Mouse (Mus musculus): ENCODE measurements around the gene Gm21994. TPM values are rescaled to one million over a fixed set of nuclear protein-coding genes. Genes with fewer than 3 reads are reported as not detected.
"Not testable (repeated sequence)": the region's sequence is repeated elsewhere in the genome, so short reads cannot be mapped to it uniquely, and the experiment has no call there.

Gm21994 gene
- 1.8 and 2.7 TPM in 2 replicates for polyA plus RNA-seq (2014; fragmentation: Nextera tagmentation; extraction: Ambion mirVana)

GRCm38 (mm10) chr2:150255491-150255890 is at the start of gene Gm21994:
Gene Gm21994, minus strand, starts transcription at chr2:150255591.
- not testable (repeated sequence) for H3K4me2 ChIP-seq; ATAC-seq (replicated peaks; ENCODE audit: insufficient number of reproducible peaks, low FRiP score, low TSS enrichment); H3K9ac ChIP-seq (ENCODE audit: low read depth, low read length); H3K9me3 ChIP-seq (replicated peaks; ENCODE audit: control insufficient read depth, low read length); H3K4me1 ChIP-seq (ENCODE audit: control insufficient read depth, insufficient read depth, low read length); H3K36me3 ChIP-seq (ENCODE audit: control insufficient read depth, insufficient read depth, low read length); H3K27ac ChIP-seq (ENCODE audit: low read depth, low read length); H3K4me3 ChIP-seq (ENCODE audit: low read depth, low read length); H3K27me3 ChIP-seq (ENCODE audit: control insufficient read depth, insufficient read depth, low read length)
- 62% methylated on average over 2 of the region's 2 CpGs for WGBS (ENCODE audit: insufficient replicate concordance)

- H3K4me3 ChIP-seq (ENCODE audit: low read depth, low read length): no peak overlapping the region
- no peaks in the 10 kb centered on the region for H3K36me3 ChIP-seq (ENCODE audit: control insufficient read depth, insufficient read depth, low read length)
- no peaks in the 10 kb centered on the region for H3K27me3 ChIP-seq (ENCODE audit: control insufficient read depth, insufficient read depth, low read length)
- no peak overlapping the region for H3K9ac ChIP-seq (ENCODE audit: low read depth, low read length)
- 45% methylated on average over 1 of the region's 1 CpGs for WGBS (ENCODE audit: insufficient replicate concordance)
- no peak overlapping the region for H3K27ac ChIP-seq (ENCODE audit: low read depth, low read length)
- peaks cover 4% of the 10 kb centered on the region for H3K9me3 ChIP-seq (replicated peaks; ENCODE audit: control insufficient read depth, low read length)
- no peak for ATAC-seq (replicated peaks; ENCODE audit: insufficient number of reproducible peaks, low FRiP score, low TSS enrichment)
- H3K4me1 ChIP-seq (ENCODE audit: control insufficient read depth, insufficient read depth, low read length): no peaks in the 10 kb centered on the region
- H3K4me2 ChIP-seq: no peak overlapping the region
These were observed 43.7 kb upstream of the Gm21994 start for GRCm38 (mm10) chr2:150299096-150299495.

- 70% methylated on average over 6 of the region's 6 CpGs for WGBS (ENCODE audit: insufficient replicate concordance)
These were observed 38.3 kb upstream of the Gm21994 start for GRCm38 (mm10) chr2:150293669-150294068.

GRCm38 (mm10) chr2:150257291-150257690 is 1.9 kb upstream of the Gm21994 start, which contains the start of gene Gm14124:
Gene Gm14124, plus strand, starts transcription at chr2:150257517.
- not testable (repeated sequence) for H3K9ac ChIP-seq (ENCODE audit: low read depth, low read length); H3K4me2 ChIP-seq; H3K4me1 ChIP-seq (ENCODE audit: control insufficient read depth, insufficient read depth, low read length); H3K36me3 ChIP-seq (ENCODE audit: control insufficient read depth, insufficient read depth, low read length); H3K27ac ChIP-seq (ENCODE audit: low read depth, low read length); H3K9me3 ChIP-seq (replicated peaks; ENCODE audit: control insufficient read depth, low read length); ATAC-seq (replicated peaks; ENCODE audit: insufficient number of reproducible peaks, low FRiP score, low TSS enrichment); H3K4me3 ChIP-seq (ENCODE audit: low read depth, low read length); H3K27me3 ChIP-seq (ENCODE audit: control insufficient read depth, insufficient read depth, low read length)
- WGBS (ENCODE audit: insufficient replicate concordance): 60% methylated on average over 3 of the region's 4 CpGs

More at GRCm38 (mm10) chr2:150293669-150294068, 38.3 kb upstream of the Gm21994 start:
- no peaks in the 10 kb centered on the region for H3K4me1 ChIP-seq (ENCODE audit: control insufficient read depth, insufficient read depth, low read length)
- no peak overlapping the region for H3K4me3 ChIP-seq (ENCODE audit: low read depth, low read length)
- H3K9ac ChIP-seq (ENCODE audit: low read depth, low read length): no peak overlapping the region
- ATAC-seq (replicated peaks; ENCODE audit: insufficient number of reproducible peaks, low FRiP score, low TSS enrichment): no peak
- no peaks in the 10 kb centered on the region for H3K27me3 ChIP-seq (ENCODE audit: control insufficient read depth, insufficient read depth, low read length)
- no peaks in the 10 kb centered on the region for H3K36me3 ChIP-seq (ENCODE audit: control insufficient read depth, insufficient read depth, low read length)
- no peak overlapping the region for H3K27ac ChIP-seq (ENCODE audit: low read depth, low read length)
- H3K4me2 ChIP-seq: no peak overlapping the region
- H3K9me3 ChIP-seq (replicated peaks; ENCODE audit: control insufficient read depth, low read length): no peaks in the 10 kb centered on the region

- H3K9me3 ChIP-seq (replicated peaks; ENCODE audit: control insufficient read depth, low read length); ATAC-seq (replicated peaks; ENCODE audit: insufficient number of reproducible peaks, low FRiP score, low TSS enrichment); H3K27ac ChIP-seq (ENCODE audit: low read depth, low read length); H3K9ac ChIP-seq (ENCODE audit: low read depth, low read length); H3K4me2 ChIP-seq; H3K36me3 ChIP-seq (ENCODE audit: control insufficient read depth, insufficient read depth, low read length); H3K4me1 ChIP-seq (ENCODE audit: control insufficient read depth, insufficient read depth, low read length); H3K4me3 ChIP-seq (ENCODE audit: low read depth, low read length); H3K27me3 ChIP-seq (ENCODE audit: control insufficient read depth, insufficient read depth, low read length): not testable (repeated sequence)
- 49% methylated on average over 2 of the region's 2 CpGs for whole genome bisulfite sequencing (ENCODE audit: insufficient replicate concordance)
These were observed 1.5 kb upstream of the Gm21994 start for GRCm38 (mm10) chr2:150256861-150257260.

GRCm38 (mm10) chr2:150243211-150243610 is 12.2 kb downstream of the Gm21994 start:
- H3K4me3 ChIP-seq (ENCODE audit: low read depth, low read length): no peak overlapping the region
- ATAC-seq (replicated peaks; ENCODE audit: insufficient number of reproducible peaks, low FRiP score, low TSS enrichment): no peak
- no peak overlapping the region for H3K27ac ChIP-seq (ENCODE audit: low read depth, low read length)
- H3K9ac ChIP-seq (ENCODE audit: low read depth, low read length): no peak overlapping the region
- peaks cover 11% of the 10 kb centered on the region for H3K9me3 ChIP-seq (replicated peaks; ENCODE audit: control insufficient read depth, low read length)
- no peaks in the 10 kb centered on the region for H3K4me1 ChIP-seq (ENCODE audit: control insufficient read depth, insufficient read depth, low read length)
- H3K36me3 ChIP-seq (ENCODE audit: control insufficient read depth, insufficient read depth, low read length): peaks cover 4% of the 10 kb centered on the region
- H3K27me3 ChIP-seq (ENCODE audit: control insufficient read depth, insufficient read depth, low read length): no peaks in the 10 kb centered on the region
- 90% methylated on average over 2 of the region's 2 CpGs for WGBS (ENCODE audit: insufficient replicate concordance)
- no peak overlapping the region for H3K4me2 ChIP-seq

GRCm38 (mm10) chr2:150223263-150223662 is 32.1 kb downstream of the Gm21994 start:
- not testable (repeated sequence) for ATAC-seq (replicated peaks; ENCODE audit: insufficient number of reproducible peaks, low FRiP score, low TSS enrichment); H3K27me3 ChIP-seq (ENCODE audit: control insufficient read depth, insufficient read depth, low read length); H3K27ac ChIP-seq (ENCODE audit: low read depth, low read length); H3K4me1 ChIP-seq (ENCODE audit: control insufficient read depth, insufficient read depth, low read length); H3K4me2 ChIP-seq; H3K4me3 ChIP-seq (ENCODE audit: low read depth, low read length); H3K36me3 ChIP-seq (ENCODE audit: control insufficient read depth, insufficient read depth, low read length); H3K9me3 ChIP-seq (replicated peaks; ENCODE audit: control insufficient read depth, low read length); H3K9ac ChIP-seq (ENCODE audit: low read depth, low read length)

- 0 out of 2 replicates have a peak, but pooled peaks have one; percentile 4 for ATAC-seq (replicated peaks; ENCODE audit: insufficient number of reproducible peaks, low FRiP score, low TSS enrichment)
- WGBS (ENCODE audit: insufficient replicate concordance): 20% methylated on average over 3 of the region's 4 CpGs
- not testable (repeated sequence) for H3K27ac ChIP-seq (ENCODE audit: low read depth, low read length); H3K36me3 ChIP-seq (ENCODE audit: control insufficient read depth, insufficient read depth, low read length); H3K4me1 ChIP-seq (ENCODE audit: control insufficient read depth, insufficient read depth, low read length); H3K9me3 ChIP-seq (replicated peaks; ENCODE audit: control insufficient read depth, low read length); H3K27me3 ChIP-seq (ENCODE audit: control insufficient read depth, insufficient read depth, low read length)
- Histone ChIP-seq H3K9ac (ENCODE audit: low read depth, low read length) (peak overlapping the region; percentile 62; the same call in 1 of the 2 replicates), H3K4me3 (ENCODE audit: low read depth, low read length) (peak overlapping the region; percentile 39), H3K4me2 (peak overlapping the region; percentile 49)
These were observed 37.0 kb downstream of the Gm21994 start for GRCm38 (mm10) chr2:150218363-150218725.

GRCm38 (mm10) chr2:150217600-150218362 is 37.6 kb downstream of the Gm21994 start, which contains the start of gene Zfp937:
Gene Zfp937, plus strand, starts transcription at chr2:150218073.
- ATAC-seq (replicated peaks; ENCODE audit: insufficient number of reproducible peaks, low FRiP score, low TSS enrichment): peak; percentile 99
- H3K27ac ChIP-seq (ENCODE audit: low read depth, low read length); H3K36me3 ChIP-seq (ENCODE audit: control insufficient read depth, insufficient read depth, low read length); H3K4me1 ChIP-seq (ENCODE audit: control insufficient read depth, insufficient read depth, low read length); H3K27me3 ChIP-seq (ENCODE audit: control insufficient read depth, insufficient read depth, low read length); H3K9me3 ChIP-seq (replicated peaks; ENCODE audit: control insufficient read depth, low read length): not testable (repeated sequence)
- WGBS (ENCODE audit: insufficient replicate concordance): 0% methylated on average over 15 of the region's 15 CpGs
- Histone ChIP-seq H3K9ac (ENCODE audit: low read depth, low read length) (peak within 1 kb of the TSS; percentile 62; the same call in 1 of the 2 replicates), H3K4me2 (peak within 1 kb of the TSS; percentile 53), H3K4me3 (ENCODE audit: low read depth, low read length) (peak within 1 kb of the TSS; percentile 39)

Measured in heart, embryonic 11.5 days (tissue).